Mouse (Mus musculus): ENCODE measurements around the gene Rtn4rl1. TPM values are rescaled to one million over a fixed set of nuclear protein-coding genes. Genes with fewer than 3 reads are reported as not detected.

Gene Rtn4rl1
- total RNA-seq, 2 experiments from 2014 or later = 104 to 110 TPM

GRCm38 (mm10) chr11:75196131-75196530, 2.5 kb downstream of the Rtn4rl1 start:
- DNase-seq (ENCODE audit: low spot score in 2 of 2) = no peak
- peak overlapping the region; percentile 87 for H3K4me3 ChIP-seq
- H3K27ac ChIP-seq = peak overlapping the region; percentile 96
- no peak for TF ChIP-seq CTCF (conservative IDR thresholded peaks at IDR 0.05)

- no peak overlapping the region for H3K4me3 ChIP-seq
- no peak for DNase-seq (ENCODE audit: low spot score in 2 of 2)
- H3K27ac ChIP-seq = peak overlapping the region; percentile 96
Measured at GRCm38 (mm10) chr11:75197956-75198355, 4.4 kb downstream of the Rtn4rl1 start.

GRCm38 (mm10) chr11:75198792-75199191, 5.2 kb downstream of the Rtn4rl1 start:
- peak overlapping the region; percentile 65; the same call in 1 of the 2 replicates for H3K27ac ChIP-seq
- no peak for TF ChIP-seq CTCF (conservative IDR thresholded peaks at IDR 0.05)

More at GRCm38 (mm10) chr11:75197956-75198355, 4.4 kb downstream of the Rtn4rl1 start:
- TF ChIP-seq CTCF (conservative IDR thresholded peaks at IDR 0.05) = no peak

GRCm38 (mm10) chr11:75199951-75200350, 6.4 kb downstream of the Rtn4rl1 start:
- Histone ChIP-seq H3K4me3 (no peak overlapping the region), H3K27ac (peak overlapping the region; percentile 84)
- no peak for TF ChIP-seq CTCF (conservative IDR thresholded peaks at IDR 0.05)
- no peak for DNase-seq (ENCODE audit: low spot score in 2 of 2)

More at GRCm38 (mm10) chr11:75198792-75199191, 5.2 kb downstream of the Rtn4rl1 start:
- no peak overlapping the region for H3K4me3 ChIP-seq
- no peak for DNase-seq (ENCODE audit: low spot score in 2 of 2)

GRCm38 (mm10) chr11:75200935-75201334, 7.4 kb downstream of the Rtn4rl1 start:
- no peak for TF ChIP-seq CTCF (conservative IDR thresholded peaks at IDR 0.05)

GRCm38 (mm10) chr11:75201721-75202120, 8.1 kb downstream of the Rtn4rl1 start:
- Histone ChIP-seq H3K4me3 (no peak overlapping the region), H3K27ac (peak overlapping the region; percentile 84)
- no peak for DNase-seq (ENCODE audit: low spot score in 2 of 2)
- no peak for TF ChIP-seq CTCF (conservative IDR thresholded peaks at IDR 0.05)

More at GRCm38 (mm10) chr11:75200935-75201334, 7.4 kb downstream of the Rtn4rl1 start:
- no peak overlapping the region for H3K4me3 ChIP-seq
- peak overlapping the region; percentile 84 for H3K27ac ChIP-seq
- peak; percentile 69 to 76 for DNase-seq (ENCODE audit: low spot score in 2 of 2)

- H3K4me3 ChIP-seq = no peak overlapping the region
- DNase-seq (ENCODE audit: low spot score in 2 of 2) = no peak
- H3K27ac ChIP-seq = 0 out of 2 replicates have a peak overlapping the region, but pooled peaks have one; percentile 32
- no peak for TF ChIP-seq CTCF (conservative IDR thresholded peaks at IDR 0.05)
Measured at GRCm38 (mm10) chr11:75203926-75204325, 10.3 kb downstream of the Rtn4rl1 start.

- peak overlapping the region; percentile 43; the same call in 1 of the 2 replicates for H3K27ac ChIP-seq
- no peak overlapping the region for H3K4me3 ChIP-seq
- no peak for TF ChIP-seq CTCF (conservative IDR thresholded peaks at IDR 0.05)
- no peak for DNase-seq (ENCODE audit: low spot score in 2 of 2)
Measured at GRCm38 (mm10) chr11:75204472-75204871, 10.9 kb downstream of the Rtn4rl1 start.

- DNase-seq (ENCODE audit: low spot score in 2 of 2) = no peak
- no peak for TF ChIP-seq CTCF (conservative IDR thresholded peaks at IDR 0.05)
- H3K4me3 ChIP-seq = no peak overlapping the region
- H3K27ac ChIP-seq = no peak overlapping the region
Measured at GRCm38 (mm10) chr11:75206347-75206746, 12.8 kb downstream of the Rtn4rl1 start.

GRCm38 (mm10) chr11:75209363-75209762, 15.8 kb downstream of the Rtn4rl1 start:
- TF ChIP-seq CTCF (conservative IDR thresholded peaks at IDR 0.05) = no peak
- H3K27ac ChIP-seq = peak overlapping the region; percentile 88
- DNase-seq (ENCODE audit: low spot score in 2 of 2) = no peak
- H3K4me3 ChIP-seq = no peak overlapping the region

- no peak for TF ChIP-seq CTCF (conservative IDR thresholded peaks at IDR 0.05)
- no peak for DNase-seq (ENCODE audit: low spot score in 2 of 2)
- H3K4me3 ChIP-seq = no peak overlapping the region
- peak overlapping the region; percentile 88 for H3K27ac ChIP-seq
Measured at GRCm38 (mm10) chr11:75210093-75210492, 16.5 kb downstream of the Rtn4rl1 start.

GRCm38 (mm10) chr11:75210755-75211154, 17.2 kb downstream of the Rtn4rl1 start:
- TF ChIP-seq CTCF (conservative IDR thresholded peaks at IDR 0.05) = no peak
- Histone ChIP-seq H3K4me3 (no peak overlapping the region), H3K27ac (peak overlapping the region; percentile 88; the same call in 1 of the 2 replicates)
- no peak for DNase-seq (ENCODE audit: low spot score in 2 of 2)

- no peak overlapping the region for H3K4me3 ChIP-seq
- TF ChIP-seq CTCF (conservative IDR thresholded peaks at IDR 0.05) = no peak
- no peak for DNase-seq (ENCODE audit: low spot score in 2 of 2)
- peak overlapping the region; percentile 88 for H3K27ac ChIP-seq
Measured at GRCm38 (mm10) chr11:75212031-75212667, 18.6 kb downstream of the Rtn4rl1 start.

GRCm38 (mm10) chr11:75212876-75213275, 19.3 kb downstream of the Rtn4rl1 start:
- no peak for TF ChIP-seq CTCF (conservative IDR thresholded peaks at IDR 0.05)
- H3K27ac ChIP-seq = peak overlapping the region; percentile 62
- no peak for DNase-seq (ENCODE audit: low spot score in 2 of 2)
- no peak overlapping the region for H3K4me3 ChIP-seq
